Mouse (Mus musculus) midbrain, postnatal 0 days (tissue): ENCODE results near the gene Arrdc5. TPM values are rescaled to one million over a fixed set of nuclear protein-coding genes. Genes with fewer than 3 reads are reported as not detected.
"Not testable (repeated sequence)": the region's sequence is repeated elsewhere in the genome, so short reads cannot be mapped to it uniquely, and the experiment has no call there.

Source experiments
- ATAC-seq: fragments of 200-750 bp; cut with Nextera tagmentation; 2 replicates; pipeline ENCODE4 v1.8.0; 2017; ENCODE audit warnings: moderate number of reproducible peaks, mild to moderate bottlenecking, moderate TSS enrichment, moderate library complexity; ENCODE audit not compliant: low FRiP score
- DNase-seq: peaks from one replicate; pipeline ENCODE4 v3.0.0-alpha.2; 2015; ENCODE audit warnings: low spot score
- H3K27ac ChIP-seq: fragments of 300-500 bp; sonication (generic); 2 replicates; pipeline ENCODE4 v1.5.1; 2014; ENCODE audit warnings: low read depth, mild to moderate bottlenecking, low read length, mixed read lengths
- H3K27me3 ChIP-seq: fragments of 300-500 bp; sonication (generic); 2 replicates; pipeline ENCODE4 v1.6.1; 2014; ENCODE audit warnings: low read length, control low read depth, mixed read lengths; ENCODE audit not compliant: insufficient read depth
- H3K36me3 ChIP-seq: fragments of 300-500 bp; sonication (generic); 2 replicates; pipeline ENCODE4 v1.6.1; 2014; ENCODE audit warnings: low read length, control low read depth, mixed read lengths; ENCODE audit not compliant: insufficient read depth
- H3K4me1 ChIP-seq: fragments of 300-500 bp; sonication (generic); 2 replicates; pipeline ENCODE4 v1.6.1; 2014; ENCODE audit warnings: mild to moderate bottlenecking, control low read depth, antibody characterized with exemption, low read length, mixed read lengths; ENCODE audit not compliant: insufficient read depth
- H3K4me2 ChIP-seq: fragments of 300-500 bp; sonication (generic); 2 replicates; pipeline ENCODE4 v1.6.1; 2014; ENCODE audit warnings: low read depth, mild to moderate bottlenecking, low read length, mixed read lengths; ENCODE audit not compliant: poor library complexity, severe bottlenecking
- H3K4me3 ChIP-seq: fragments of 300-500 bp; sonication (generic); 2 replicates; pipeline ENCODE4 v1.5.1; 2014; ENCODE audit warnings: low read depth, mild to moderate bottlenecking, low read length, moderate library complexity
- H3K9ac ChIP-seq: fragments of 300-500 bp; sonication (generic); replicated peaks from 2 replicates; pipeline ENCODE4 v1.6.1; 2014; ENCODE audit warnings: mild to moderate bottlenecking, low read length, moderate library complexity, mixed read lengths; ENCODE audit not compliant: poor library complexity, severe bottlenecking
- H3K9me3 ChIP-seq: fragments of 300-500 bp; sonication (generic); 2 replicates; pipeline ENCODE4 v1.6.1; 2016; ENCODE audit warnings: low read length, control low read depth
- CTCF ChIP-seq: IDR thresholded peaks from 2 replicates; pipeline ENCODE4 v1.5.1; 2016; ENCODE audit warnings: antibody characterized with exemption, mild to moderate bottlenecking
- WGBS: fragments of 180-500 bp; shearing (Covaris S2); extraction: QIAGEN DNeasy Blood & Tissue Kit; methylation state at CpG from one replicate; pipeline ENCODE4 v1.1.7; 2014; 5-methylcytosine and 5-hydroxymethylcytosine counted together
- polyA plus RNA-seq: library from polyadenylated mRNA; unstranded; fragments of >200 nt; fragmentation: Nextera tagmentation; extraction: Ambion mirVana; gene quantifications from 2 replicates; pipeline ENCODE4 v1.2.1, GENCODE M21; 2015
- total RNA-seq: library from RNA; depleted of rRNA; stranded (reverse); fragments of >200 nt; gene quantifications from 2 replicates; pipeline ENCODE4 v1.2.3, GENCODE M21; 2014

Arrdc5 gene
- total and polyA plus RNA-seq, 2 experiments from 2014 or later = not detected

- Histone ChIP-seq H3K27me3 (no peaks in the 10 kb centered on the region), H3K4me1 (peaks cover 10% of the 10 kb centered on the region), H3K4me2 (no peak overlapping the region), H3K9ac (peak overlapping the region; percentile 19; the same call in 1 of the 2 replicates), H3K27ac (no peak overlapping the region), H3K36me3 (peaks cover 36% of the 10 kb centered on the region), H3K4me3 (no peak overlapping the region), H3K9me3 (no peaks in the 10 kb centered on the region)
- 91% methylated on average over 10 of the region's 10 CpGs for WGBS
- DNase-seq (no peak), ATAC-seq (no peak)
- TF ChIP-seq CTCF = no peak
Observed at GRCm38 (mm10) chr17:56259301-56260037, 40.6 kb downstream of the Arrdc5 start.

DNA sequence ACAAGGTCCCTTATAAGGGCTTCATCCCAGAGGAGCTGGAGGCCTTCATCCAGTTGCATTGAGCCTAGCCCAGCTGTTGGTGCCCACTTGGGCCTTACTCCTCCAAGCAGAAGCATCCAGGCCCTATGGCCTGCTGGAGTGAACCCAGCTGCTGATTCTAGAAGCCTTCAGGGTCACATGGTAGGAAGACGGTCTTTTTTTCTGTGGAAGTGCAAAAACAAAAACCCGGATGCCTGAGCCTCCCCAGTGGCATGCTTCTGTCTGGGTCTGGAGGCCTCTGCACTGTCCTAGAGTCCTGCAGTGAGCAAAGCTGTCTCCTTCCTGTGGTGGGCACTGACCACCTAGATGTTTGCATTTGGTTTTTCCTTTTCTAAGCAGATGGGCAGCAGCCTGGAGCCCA is 41.3 kb downstream of the Arrdc5 start:
- ATAC-seq, H3K4me2 ChIP-seq, H3K9me3 ChIP-seq, H3K9ac ChIP-seq, DNase-seq, H3K4me3 ChIP-seq, H3K27me3 ChIP-seq, H3K27ac ChIP-seq: not testable (repeated sequence)
- Histone ChIP-seq H3K36me3 (peaks cover 36% of the 10 kb centered on the region), H3K4me1 (peaks cover 10% of the 10 kb centered on the region)
- WGBS = 74% methylated on average over 2 of the region's 2 CpGs

DNA sequence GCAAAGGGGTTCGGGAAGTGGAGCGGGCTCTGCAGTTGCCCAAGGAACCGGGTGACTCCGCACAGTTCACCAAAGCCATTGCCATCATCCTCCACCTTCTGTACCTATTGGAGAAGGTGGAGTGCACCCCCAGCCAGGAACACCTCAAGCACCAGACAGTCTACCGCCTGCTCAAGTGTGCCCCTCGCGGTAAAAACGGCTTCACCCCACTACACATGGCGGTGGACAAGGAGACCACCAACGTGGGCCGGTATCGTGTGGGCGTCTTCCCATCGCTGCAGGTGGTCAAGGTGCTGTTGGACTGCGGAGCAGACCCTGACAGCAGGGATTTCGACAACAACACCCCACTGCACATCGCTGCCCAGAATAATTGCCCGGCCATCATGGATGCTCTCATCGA is 41.8 kb downstream of the Arrdc5 start:
- 93% methylated on average over 19 of the region's 19 CpGs for WGBS
- H3K9me3 ChIP-seq, H3K9ac ChIP-seq, DNase-seq, ATAC-seq, H3K27ac ChIP-seq, H3K4me3 ChIP-seq, H3K27me3 ChIP-seq: not testable (repeated sequence)
- Histone ChIP-seq H3K36me3 (peaks cover 36% of the 10 kb centered on the region), H3K4me1 (peaks cover 10% of the 10 kb centered on the region), H3K4me2 (0 out of 2 replicates have a peak overlapping the region, but pooled peaks have one; percentile 9)

GRCm38 (mm10) chr17:56257181-56257894 is 42.7 kb downstream of the Arrdc5 start:
- Histone ChIP-seq H3K4me3 (peak overlapping the region; percentile 62), H3K36me3 (peaks cover 30% of the 10 kb centered on the region), H3K27me3 (no peaks in the 10 kb centered on the region), H3K4me2 (peak overlapping the region; percentile 75), H3K4me1 (peaks cover 10% of the 10 kb centered on the region), H3K9me3 (no peaks in the 10 kb centered on the region), H3K9ac (peak overlapping the region; percentile 64), H3K27ac (peak overlapping the region; percentile 80)
- ATAC-seq (peak; percentile 2; the same call in 1 of the 2 replicates), DNase-seq (no peak)
- TF ChIP-seq CTCF = no peak
- 12% methylated on average over 51 of the region's 58 CpGs for WGBS

- H3K9me3 ChIP-seq = no peaks in the 10 kb centered on the region
- ATAC-seq (peak; percentile 93), DNase-seq (peak; percentile 99)
- peak within 1 kb of the TSS; percentile 75 for H3K4me2 ChIP-seq
- peak within 1 kb of the TSS; percentile 64 for H3K9ac ChIP-seq
- peaks cover 22% of the 10 kb centered on the region for H3K36me3 ChIP-seq
- H3K4me3 ChIP-seq = peak within 1 kb of the TSS; percentile 62
- peak within 1 kb of the TSS; percentile 92 for H3K27ac ChIP-seq
- WGBS = 0% methylated on average over 28 of the region's 28 CpGs
- H3K27me3 ChIP-seq = no peaks in the 10 kb centered on the region
- H3K4me1 ChIP-seq = peaks cover 11% of the 10 kb centered on the region
- no peak for TF ChIP-seq CTCF
Observed at GRCm38 (mm10) chr17:56256239-56256881, 43.7 kb downstream of the Arrdc5 start, which contains the start of gene Fem1a. Fem1a (plus strand) TSS chr17:56256810.
